Mouse (Mus musculus): ENCODE measurements around the gene Calcoco1. TPM values are rescaled to one million over a fixed set of nuclear protein-coding genes. Genes with fewer than 3 reads are reported as not detected.

The Calcoco1 gene
- polyA plus RNA-seq, 1 experiment from 2014 or later: 31.1 TPM

- Histone ChIP-seq H3K4me2 (ENCODE audit: low read depth, low read length, severe bottlenecking) (peak overlapping the region; percentile 42), H3K4me1 (replicated peaks; ENCODE audit: control insufficient read depth, insufficient read depth, low read length) (0 out of 2 replicates have a peak, but pooled peaks cover 6% of the 10 kb centered on the region), H3K36me3 (ENCODE audit: control insufficient read depth, insufficient read depth, low read length) (no peaks in the 10 kb centered on the region), H3K9ac (ENCODE audit: low read length) (peak overlapping the region; percentile 20; the same call in 1 of the 2 replicates), H3K4me3 (ENCODE audit: low read depth, low read length) (peak overlapping the region; percentile 12), H3K27ac (ENCODE audit: low read depth, low read length) (peak overlapping the region; percentile 18; the same call in 1 of the 2 replicates), H3K27me3 (ENCODE audit: control insufficient read depth, insufficient read depth, low read length) (peaks cover 29% of the 10 kb centered on the region), H3K9me3 (ENCODE audit: control insufficient read depth, low read length) (no peaks in the 10 kb centered on the region)
- ATAC-seq (replicated peaks; ENCODE audit: low FRiP score): peak; percentile 48
- WGBS: 14% methylated on average over 25 of the region's 36 CpGs
- DNase-seq (ENCODE audit: low spot score): peak; percentile 70
Measured at GRCm38 (mm10) chr15:102736127-102736944, 14.4 kb upstream of the Calcoco1 start.

GRCm38 (mm10) chr15:102735031-102735430, 13.1 kb upstream of the Calcoco1 start:
- H3K36me3 ChIP-seq (ENCODE audit: control insufficient read depth, insufficient read depth, low read length): no peaks in the 10 kb centered on the region
- no peak overlapping the region for H3K27ac ChIP-seq (ENCODE audit: low read depth, low read length)
- no peak overlapping the region for H3K9ac ChIP-seq (ENCODE audit: low read length)
- 25% methylated on average over 14 of the region's 14 CpGs for WGBS
- no peaks in the 10 kb centered on the region for H3K9me3 ChIP-seq (ENCODE audit: control insufficient read depth, low read length)
- peaks cover 24% of the 10 kb centered on the region for H3K27me3 ChIP-seq (ENCODE audit: control insufficient read depth, insufficient read depth, low read length)
- peak; percentile 78 for DNase-seq (ENCODE audit: low spot score)
- H3K4me2 ChIP-seq (ENCODE audit: low read depth, low read length, severe bottlenecking): no peak overlapping the region
- H3K4me3 ChIP-seq (ENCODE audit: low read depth, low read length): no peak overlapping the region
- peak; percentile 48; the same call in 1 of the 2 replicates for ATAC-seq (replicated peaks; ENCODE audit: low FRiP score)
- H3K4me1 ChIP-seq (replicated peaks; ENCODE audit: control insufficient read depth, insufficient read depth, low read length): 0 out of 2 replicates have a peak, but pooled peaks cover 6% of the 10 kb centered on the region

GRCm38 (mm10) chr15:102733759-102734531, 12.0 kb upstream of the Calcoco1 start:
- no peaks in the 10 kb centered on the region for H3K9me3 ChIP-seq (ENCODE audit: control insufficient read depth, low read length)

GRCm38 (mm10) chr15:102733233-102733632, 11.3 kb upstream of the Calcoco1 start:
- H3K4me3 ChIP-seq (ENCODE audit: low read depth, low read length): no peak overlapping the region
- no peak overlapping the region for H3K4me2 ChIP-seq (ENCODE audit: low read depth, low read length, severe bottlenecking)
- no peaks in the 10 kb centered on the region for H3K9me3 ChIP-seq (ENCODE audit: control insufficient read depth, low read length)
- DNase-seq (ENCODE audit: low spot score) (no peak), ATAC-seq (replicated peaks; ENCODE audit: low FRiP score) (no peak)
- 0 out of 2 replicates have a peak, but pooled peaks cover 6% of the 10 kb centered on the region for H3K4me1 ChIP-seq (replicated peaks; ENCODE audit: control insufficient read depth, insufficient read depth, low read length)
- H3K9ac ChIP-seq (ENCODE audit: low read length): no peak overlapping the region
- H3K27me3 ChIP-seq (ENCODE audit: control insufficient read depth, insufficient read depth, low read length): peaks cover 23% of the 10 kb centered on the region
- 79% methylated on average over 5 of the region's 5 CpGs for WGBS
- no peak overlapping the region for H3K27ac ChIP-seq (ENCODE audit: low read depth, low read length)
- H3K36me3 ChIP-seq (ENCODE audit: control insufficient read depth, insufficient read depth, low read length): no peaks in the 10 kb centered on the region

More at GRCm38 (mm10) chr15:102733759-102734531, 12.0 kb upstream of the Calcoco1 start:
- Histone ChIP-seq H3K4me2 (ENCODE audit: low read depth, low read length, severe bottlenecking) (no peak overlapping the region), H3K4me1 (replicated peaks; ENCODE audit: control insufficient read depth, insufficient read depth, low read length) (0 out of 2 replicates have a peak, but pooled peaks cover 6% of the 10 kb centered on the region), H3K9ac (ENCODE audit: low read length) (no peak overlapping the region), H3K27ac (ENCODE audit: low read depth, low read length) (no peak overlapping the region), H3K4me3 (ENCODE audit: low read depth, low read length) (no peak overlapping the region), H3K27me3 (ENCODE audit: control insufficient read depth, insufficient read depth, low read length) (peaks cover 23% of the 10 kb centered on the region), H3K36me3 (ENCODE audit: control insufficient read depth, insufficient read depth, low read length) (no peaks in the 10 kb centered on the region)
- 92% methylated on average over 28 of the region's 28 CpGs for WGBS
- DNase-seq (ENCODE audit: low spot score) (no peak), ATAC-seq (replicated peaks; ENCODE audit: low FRiP score) (no peak)

- ATAC-seq (replicated peaks; ENCODE audit: low FRiP score): no peak
- Histone ChIP-seq H3K36me3 (ENCODE audit: control insufficient read depth, insufficient read depth, low read length) (no peaks in the 10 kb centered on the region), H3K4me1 (replicated peaks; ENCODE audit: control insufficient read depth, insufficient read depth, low read length) (0 out of 2 replicates have a peak, but pooled peaks cover 6% of the 10 kb centered on the region), H3K27ac (ENCODE audit: low read depth, low read length) (no peak overlapping the region), H3K9me3 (ENCODE audit: control insufficient read depth, low read length) (no peaks in the 10 kb centered on the region), H3K4me3 (ENCODE audit: low read depth, low read length) (no peak overlapping the region), H3K4me2 (ENCODE audit: low read depth, low read length, severe bottlenecking) (no peak overlapping the region), H3K9ac (ENCODE audit: low read length) (no peak overlapping the region), H3K27me3 (ENCODE audit: control insufficient read depth, insufficient read depth, low read length) (peaks cover 20% of the 10 kb centered on the region)
- 90% methylated on average over 6 of the region's 6 CpGs for whole genome bisulfite sequencing
- no peak for DNase-seq (ENCODE audit: low spot score)
Measured at GRCm38 (mm10) chr15:102732406-102732805, 10.4 kb upstream of the Calcoco1 start.

- H3K4me1 ChIP-seq (replicated peaks; ENCODE audit: control insufficient read depth, insufficient read depth, low read length): no peaks in the 10 kb centered on the region
- H3K27ac ChIP-seq (ENCODE audit: low read depth, low read length): no peak overlapping the region
- no peak overlapping the region for H3K4me2 ChIP-seq (ENCODE audit: low read depth, low read length, severe bottlenecking)
- 77% methylated on average over 2 of the region's 2 CpGs for WGBS
- H3K4me3 ChIP-seq (ENCODE audit: low read depth, low read length): no peak overlapping the region
- no peak overlapping the region for H3K9ac ChIP-seq (ENCODE audit: low read length)
- DNase-seq (ENCODE audit: low spot score) (no peak), ATAC-seq (replicated peaks; ENCODE audit: low FRiP score) (no peak)
- no peaks in the 10 kb centered on the region for H3K27me3 ChIP-seq (ENCODE audit: control insufficient read depth, insufficient read depth, low read length)
- no peaks in the 10 kb centered on the region for H3K36me3 ChIP-seq (ENCODE audit: control insufficient read depth, insufficient read depth, low read length)
- H3K9me3 ChIP-seq (ENCODE audit: control insufficient read depth, low read length): no peaks in the 10 kb centered on the region
Measured at GRCm38 (mm10) chr15:102727951-102728350, 6.0 kb upstream of the Calcoco1 start.

GRCm38 (mm10) chr15:102723358-102724135, 1.6 kb upstream of the Calcoco1 start:
- no peak for ATAC-seq (replicated peaks; ENCODE audit: low FRiP score)
- WGBS: 89% methylated on average over 10 of the region's 10 CpGs

GRCm38 (mm10) chr15:102722500-102722931, 538 bp upstream of the Calcoco1 start:
- peak overlapping the region; percentile 48 for H3K4me2 ChIP-seq (ENCODE audit: low read depth, low read length, severe bottlenecking)
- no peaks in the 10 kb centered on the region for H3K36me3 ChIP-seq (ENCODE audit: control insufficient read depth, insufficient read depth, low read length)
- 0 out of 2 replicates have a peak, but pooled peaks cover 1% of the 10 kb centered on the region for H3K4me1 ChIP-seq (replicated peaks; ENCODE audit: control insufficient read depth, insufficient read depth, low read length)
- no peaks in the 10 kb centered on the region for H3K27me3 ChIP-seq (ENCODE audit: control insufficient read depth, insufficient read depth, low read length)
- WGBS: 45% methylated on average over 4 of the region's 4 CpGs
- ATAC-seq (replicated peaks; ENCODE audit: low FRiP score) (peak; percentile 14), DNase-seq (ENCODE audit: low spot score) (no peak)
- H3K27ac ChIP-seq (ENCODE audit: low read depth, low read length): no peak overlapping the region
- H3K9ac ChIP-seq (ENCODE audit: low read length): peak overlapping the region; percentile 27; the same call in 1 of the 2 replicates
- no peaks in the 10 kb centered on the region for H3K9me3 ChIP-seq (ENCODE audit: control insufficient read depth, low read length)
- H3K4me3 ChIP-seq (ENCODE audit: low read depth, low read length): peak overlapping the region; percentile 23; the same call in 1 of the 2 replicates

More at GRCm38 (mm10) chr15:102723358-102724135, 1.6 kb upstream of the Calcoco1 start:
- 0 out of 2 replicates have a peak, but pooled peaks cover 1% of the 10 kb centered on the region for H3K4me1 ChIP-seq (replicated peaks; ENCODE audit: control insufficient read depth, insufficient read depth, low read length)
- no peaks in the 10 kb centered on the region for H3K36me3 ChIP-seq (ENCODE audit: control insufficient read depth, insufficient read depth, low read length)
- H3K27me3 ChIP-seq (ENCODE audit: control insufficient read depth, insufficient read depth, low read length): no peaks in the 10 kb centered on the region
- no peak overlapping the region for H3K4me3 ChIP-seq (ENCODE audit: low read depth, low read length)
- H3K27ac ChIP-seq (ENCODE audit: low read depth, low read length): no peak overlapping the region
- no peak overlapping the region for H3K9ac ChIP-seq (ENCODE audit: low read length)
- no peaks in the 10 kb centered on the region for H3K9me3 ChIP-seq (ENCODE audit: control insufficient read depth, low read length)
- no peak overlapping the region for H3K4me2 ChIP-seq (ENCODE audit: low read depth, low read length, severe bottlenecking)
- no peak for DNase-seq (ENCODE audit: low spot score)
